Comparison of ENCODE assay signal across 9 mouse cellular contexts in the genomic region with DNA sequence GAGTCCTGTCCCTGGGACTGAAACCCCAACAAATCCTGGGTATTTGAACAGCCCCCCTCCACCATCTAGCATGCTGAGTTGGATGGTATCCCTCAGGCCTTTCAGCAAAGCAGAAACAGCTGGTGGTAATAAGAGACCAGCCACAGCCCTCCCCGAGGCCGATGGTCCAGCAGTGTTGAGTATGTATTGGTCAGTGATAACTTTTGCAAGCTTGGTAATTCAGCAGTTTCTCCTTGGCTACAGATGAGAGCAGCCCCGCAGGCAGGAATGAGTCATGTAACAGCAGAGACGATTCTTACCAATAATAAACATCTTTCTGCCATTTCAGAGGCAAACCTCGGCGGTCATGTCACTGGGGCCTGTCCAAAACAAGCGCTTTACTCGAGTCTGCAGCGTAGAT. TPM values are rescaled to one million over a fixed set of nuclear protein-coding genes. Genes with fewer than 3 reads are reported as not detected.
DNase-seq lines count a peak whose midpoint lies in the region; ATAC-seq lines count a peak whose summit lies in the region.
"Had no signal": no experiment of that assay in that cellular context is flagged by ENCODE, and none has a peak within 500 bp of the region (broad histone marks: within the 10 kb centered on the region; RNA-seq: fewer than 3 reads in every experiment).

No protein-coding gene starts in this region.

- no peak for ATAC-seq in frontal cortex, adult (ENCODE audit: low TSS enrichment)

- intact Hi-C loops in heart, postnatal 36 days (cut with DNase I): loop anchor here (2.0 kb wide), 1 partner anchor 16 kb away; no protein-coding TSS in a partner anchor
- intact Hi-C loops in gastrocnemius, postnatal 14 days (cut with DNase I; ENCODE audit: low total_unique reads): no loop called here

- peak; percentile 95 for DNase-seq in heart, adult 11 months
- no peak for DNase-seq in heart, postnatal 36 days
- peak; percentile 58 for DNase-seq in 3134 (ENCODE audit: extremely low read depth, insufficient read length, low spot score)
- peak; percentile 35 for DNase-seq in adrenal gland, postnatal 25 days
- peak; percentile 71 for DNase-seq in gastrocnemius, postnatal 14 days
- no peak for DNase-seq in yolk sac, embryonic 10.5 days (ENCODE audit: low spot score)
- DNase-seq in right cerebral cortex, postnatal 4 days: no peak
- DNase-seq: kidney, adult 8-10 months had no signal

RNA-seq across cellular contexts. Expression of a gene that starts 23.9 kb away (rescaled TPM):
- 100 to 1,000 TPM; 393 to 443 TPM for total RNA-seq in heart, postnatal 36 days (2021)
- total RNA-seq in adrenal gland, postnatal 25 days (2021): 304 and 325 TPM in 2 replicates
- total RNA-seq in gastrocnemius, postnatal 14 days (2021): 100 to 1,000 TPM; 590 to 617 TPM

Comparison
In these comparisons a context has a peak if more than half of its experiments do, and no peak if none do; other contexts are left out.
1. DNase-seq: peak in heart, adult 11 months (single experiment), 3134 (single experiment), adrenal gland, postnatal 25 days (single experiment) and gastrocnemius, postnatal 14 days (single experiment); none in heart, postnatal 36 days (0 of 2), yolk sac, embryonic 10.5 days (single experiment) and right cerebral cortex, postnatal 4 days (single experiment).